Mouse (Mus musculus): ENCODE measurements around the gene Plac9a.

DNA sequence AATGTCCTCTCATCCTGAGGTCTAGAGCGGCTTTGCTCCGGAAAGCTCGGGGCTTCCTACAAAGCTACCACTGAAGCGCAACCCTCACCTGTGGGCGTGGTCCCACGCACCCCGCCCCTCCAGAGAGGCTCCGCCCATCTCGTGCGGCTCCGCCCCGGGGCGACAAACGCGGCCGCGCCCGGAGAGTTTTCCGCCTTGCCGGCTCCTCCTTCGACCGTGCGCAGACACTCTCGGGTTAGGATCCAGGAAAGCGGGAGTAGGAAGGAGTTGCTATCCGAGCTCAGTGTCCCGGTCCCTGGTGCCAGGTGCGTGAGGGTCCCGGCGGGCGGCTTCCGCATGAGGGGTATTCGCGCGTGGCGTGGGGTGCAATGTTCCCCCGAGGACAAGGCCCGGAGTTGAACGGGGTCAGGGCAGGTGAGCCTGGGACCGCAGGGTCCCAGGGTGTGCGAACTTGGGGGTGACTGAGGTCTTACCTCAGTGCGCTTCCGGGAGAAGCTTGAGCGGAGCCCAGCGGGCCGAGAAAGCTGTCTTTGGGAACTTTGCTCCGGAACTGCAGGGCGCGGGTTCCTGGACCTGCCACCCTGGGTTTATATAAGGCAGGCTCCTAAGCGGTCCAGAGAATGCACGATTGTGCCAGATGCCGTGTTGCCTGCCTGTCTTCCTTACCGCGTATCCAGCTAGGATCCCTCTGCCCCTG lies 60.8 kb downstream of the Plac9a start, which contains the start of gene Anxa11:
- TF ChIP-seq CTCF (IDR thresholded peaks at IDR 0.05; ENCODE audit: insufficient read depth, low read depth, low read length), result no peak
- no peak for TF ChIP-seq POLR2A (IDR thresholded peaks at IDR 0.05; ENCODE audit: insufficient read depth, low read depth, low read length)
